Mouse (Mus musculus) adrenal gland, adult 8-10 months (tissue): ENCODE measurements around the gene Itga11. TPM values are rescaled to one million over a fixed set of nuclear protein-coding genes. Genes with fewer than 3 reads are reported as not detected.
"Not testable (repeated sequence)": the region's sequence is repeated elsewhere in the genome, so short reads cannot be mapped to it uniquely, and the experiment has no call there.

Experiments used
- DNase-seq: peaks from one replicate; pipeline ENCODE4 v3.0.0; 2022
- total RNA-seq, 4 experiments: library from RNA; stranded (reverse); gene quantifications; 2 replicates each; pipeline ENCODE4 v1.2.4; 2022

Itga11 gene
- 1 to 10 TPM; 2.1 to 3.3 (median 2.3) TPM for total RNA-seq

- no peak for DNase-seq
These were observed at the start of gene Itga11 for GRCm38 (mm10) chr9:62677641-62678549. Gene Itga11 (plus strand): TSS chr9:62677826.

GRCm38 (mm10) chr9:62630631-62631240 lies 46.9 kb upstream of the Itga11 start:
- no peak for DNase-seq

DNA sequence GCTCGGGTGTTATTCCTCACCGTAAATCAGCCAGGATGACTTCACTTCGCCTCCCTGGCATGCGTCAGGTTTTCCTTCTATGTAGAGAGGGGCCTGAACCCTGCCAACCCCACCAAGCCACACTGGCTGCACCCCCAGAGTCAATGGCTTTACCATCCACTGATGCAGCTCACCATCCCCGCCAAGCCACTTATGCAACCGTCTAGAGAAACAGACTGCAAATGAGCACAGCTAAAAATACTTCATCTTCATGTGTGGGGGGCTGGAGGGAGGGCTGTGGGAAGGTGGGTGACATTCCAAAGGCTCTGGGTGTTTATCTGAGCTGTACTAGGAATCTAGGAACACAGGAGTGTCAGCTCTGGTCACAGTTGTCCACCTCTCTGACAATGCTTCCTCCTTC lies 45.2 kb upstream of the Itga11 start:
- DNase-seq: no peak

DNA sequence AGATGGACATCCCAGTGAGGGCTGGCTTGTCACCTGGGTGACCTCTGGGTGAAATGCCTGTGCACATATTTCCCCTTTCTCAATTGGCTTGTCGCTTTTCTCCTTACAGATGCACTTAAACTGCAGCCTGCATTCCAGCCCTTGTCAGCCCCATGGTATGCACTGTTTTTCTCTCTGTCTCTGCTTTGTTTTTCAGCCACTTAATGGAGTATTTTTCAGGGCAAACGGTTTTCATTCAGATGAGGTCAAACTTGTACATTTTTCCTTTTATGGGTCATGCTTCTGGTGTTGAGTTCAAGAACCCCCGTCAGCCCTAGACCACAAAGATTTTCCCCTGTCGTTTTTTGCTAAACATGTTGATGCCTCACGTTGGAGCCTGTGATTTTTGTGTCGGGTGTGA lies 39.6 kb upstream of the Itga11 start:
- DNase-seq: no peak

DNA sequence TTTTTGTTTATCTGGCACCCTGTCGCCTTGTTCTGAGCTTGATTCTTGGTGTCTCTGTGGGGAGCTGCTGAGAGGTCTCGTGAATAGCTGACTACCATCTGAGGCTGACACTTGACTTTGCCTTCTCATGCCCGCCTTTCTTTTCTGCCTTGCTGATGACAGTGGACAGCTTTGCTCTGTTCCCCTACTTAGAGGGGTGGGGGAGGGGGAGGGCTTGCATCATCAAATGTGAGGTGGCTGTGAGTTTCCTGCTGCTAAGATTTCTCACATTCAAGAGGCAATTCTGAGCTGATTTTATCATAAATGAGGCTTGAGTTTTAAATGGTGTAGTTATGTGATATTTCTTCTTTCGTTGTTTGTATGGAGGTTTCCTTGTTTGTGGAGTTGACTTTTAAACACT lies 37.9 kb upstream of the Itga11 start:
- no peak for DNase-seq

- DNase-seq: no peak
These were observed 37.4 kb upstream of the Itga11 start for GRCm38 (mm10) chr9:62640188-62640587.

DNA sequence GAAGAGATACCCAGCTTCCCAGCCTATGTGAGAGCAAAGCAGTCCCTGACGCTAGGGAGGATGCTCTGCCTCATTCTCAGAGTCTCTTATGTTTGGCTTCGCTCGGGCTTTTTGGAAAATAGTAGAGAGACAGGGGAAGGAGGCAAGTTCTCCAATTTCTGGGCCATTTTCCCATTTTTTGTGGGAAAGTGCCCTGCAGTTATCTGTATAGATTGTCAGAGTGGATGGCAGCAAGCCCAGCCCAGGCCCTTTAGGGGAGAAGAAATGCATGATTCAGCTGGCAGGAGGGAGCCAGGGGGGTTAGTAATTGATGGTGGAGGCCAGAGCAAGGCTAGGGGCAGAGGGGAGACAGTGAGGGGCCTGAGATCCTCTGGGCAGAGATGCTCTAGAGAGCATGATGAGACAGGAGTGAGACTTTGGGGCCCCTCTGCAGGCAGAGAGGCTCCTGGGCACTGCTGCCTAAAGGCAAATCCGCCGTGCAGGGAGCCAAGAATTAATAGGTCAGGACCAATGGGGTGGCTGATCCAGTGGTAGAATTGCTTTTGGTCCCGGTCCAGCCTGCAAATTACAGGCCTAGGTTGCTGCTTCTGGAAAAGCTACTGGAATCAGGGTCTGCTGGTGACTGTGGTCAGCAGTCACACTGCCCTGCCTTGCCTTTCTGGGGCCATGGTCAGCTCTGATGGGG lies 31.8 kb upstream of the Itga11 start:
- no peak for DNase-seq

DNA sequence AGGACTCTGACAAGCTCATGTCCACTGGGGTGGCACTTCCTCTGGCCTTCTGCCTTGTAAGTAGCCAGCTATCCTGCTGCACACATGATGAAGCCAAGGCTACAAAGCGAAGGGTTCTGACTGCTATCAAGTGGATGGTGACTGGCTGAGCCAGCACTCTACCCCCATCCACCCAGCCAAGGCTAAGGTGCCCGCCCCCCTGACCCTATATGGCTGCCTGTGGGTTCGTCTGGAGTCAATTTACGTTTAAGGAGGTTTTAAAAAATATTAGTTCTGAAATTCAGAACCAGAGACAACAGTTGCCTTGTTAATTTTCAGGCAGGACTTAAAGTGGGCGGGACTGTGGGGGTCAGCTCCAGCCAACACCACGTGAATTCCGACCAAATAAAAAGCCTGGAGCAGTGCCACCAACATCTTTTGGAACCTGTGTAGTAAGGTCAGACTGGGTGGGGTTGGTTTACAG lies 30.9 kb upstream of the Itga11 start:
- DNase-seq: no peak

GRCm38 (mm10) chr9:62649444-62649843 lies 28.2 kb upstream of the Itga11 start:
- no peak for DNase-seq

GRCm38 (mm10) chr9:62650764-62651163 lies 26.9 kb upstream of the Itga11 start:
- no peak for DNase-seq

GRCm38 (mm10) chr9:62654336-62654735 lies 23.3 kb upstream of the Itga11 start:
- no peak for DNase-seq

GRCm38 (mm10) chr9:62658016-62658415 lies 19.6 kb upstream of the Itga11 start:
- DNase-seq: no peak

GRCm38 (mm10) chr9:62659026-62659425 lies 18.6 kb upstream of the Itga11 start:
- DNase-seq: no peak

DNA sequence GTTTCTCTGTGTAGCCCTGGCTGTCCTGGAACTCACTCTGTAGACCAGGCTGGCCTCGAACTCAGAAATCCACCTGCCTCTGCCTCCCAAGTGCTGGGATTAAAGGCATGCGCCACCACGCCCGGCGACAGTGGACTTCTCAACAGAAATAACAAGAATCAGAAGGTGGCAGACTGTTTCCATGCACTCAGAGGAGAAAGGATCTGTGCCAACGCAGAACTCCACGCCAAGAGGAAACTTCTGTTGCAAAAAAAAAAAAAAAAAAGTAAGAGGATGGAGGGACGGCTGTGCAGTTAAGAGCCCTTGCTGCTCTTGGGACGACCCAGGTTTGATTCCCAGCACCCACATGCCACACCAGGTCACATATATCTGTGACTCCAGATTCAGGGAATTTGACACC lies 16.7 kb upstream of the Itga11 start:
- DNase-seq: not testable (repeated sequence)

GRCm38 (mm10) chr9:62663443-62663842 lies 14.2 kb upstream of the Itga11 start:
- no peak for DNase-seq

DNA sequence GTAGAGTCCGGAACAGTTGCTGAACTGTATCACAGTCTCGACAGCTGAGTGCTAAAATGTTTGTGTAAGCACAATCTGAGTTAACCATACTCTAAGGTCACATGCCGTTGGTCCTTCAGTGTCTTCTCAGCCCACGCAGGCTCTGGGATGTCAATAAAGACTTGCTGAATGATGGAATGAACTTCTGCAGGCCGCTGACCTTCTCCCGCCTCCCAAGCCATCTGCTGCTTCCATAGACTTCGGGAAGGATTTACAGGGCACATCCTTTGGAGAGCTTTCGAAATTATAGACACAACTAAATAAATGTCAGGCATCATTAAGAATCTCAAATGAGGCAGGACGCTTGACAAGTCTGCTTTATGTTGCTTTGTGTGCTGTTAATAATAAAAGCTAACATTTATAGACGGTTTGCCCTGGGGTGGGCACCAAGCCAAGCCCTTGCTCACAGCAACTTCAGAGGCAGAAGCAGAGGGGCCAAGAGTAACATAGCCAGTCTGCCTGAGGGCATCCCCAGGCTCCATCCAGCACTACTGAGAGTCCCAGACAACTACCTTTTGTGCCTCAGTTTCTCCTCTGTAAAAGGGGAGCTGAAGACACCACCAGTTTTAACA lies 13.4 kb upstream of the Itga11 start:
- no peak for DNase-seq

- no peak for DNase-seq
These were observed 11.7 kb upstream of the Itga11 start for GRCm38 (mm10) chr9:62665892-62666291.

GRCm38 (mm10) chr9:62668503-62668902 lies 9.1 kb upstream of the Itga11 start:
- DNase-seq: no peak

DNA sequence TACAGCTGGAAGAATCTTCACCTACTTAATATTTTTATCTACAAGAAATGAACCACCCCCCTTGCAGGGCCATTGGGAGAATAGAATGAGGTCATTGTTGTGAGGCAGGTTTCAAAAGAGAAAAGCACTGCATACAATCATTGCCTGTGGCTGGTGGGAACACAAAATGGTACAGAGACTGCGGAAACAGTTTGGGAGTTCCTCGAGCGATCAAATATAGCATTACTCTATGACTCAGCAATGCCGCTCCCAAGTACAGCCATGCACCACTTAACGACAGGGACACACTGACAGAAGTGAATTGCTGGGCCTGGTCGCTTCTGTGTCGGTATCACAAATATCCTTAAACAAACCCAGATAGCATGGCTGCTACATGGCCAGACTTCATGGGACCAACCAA lies 4.4 kb upstream of the Itga11 start:
- DNase-seq: no peak

- DNase-seq: no peak
These were observed 2.5 kb upstream of the Itga11 start for GRCm38 (mm10) chr9:62675172-62675571.

DNA sequence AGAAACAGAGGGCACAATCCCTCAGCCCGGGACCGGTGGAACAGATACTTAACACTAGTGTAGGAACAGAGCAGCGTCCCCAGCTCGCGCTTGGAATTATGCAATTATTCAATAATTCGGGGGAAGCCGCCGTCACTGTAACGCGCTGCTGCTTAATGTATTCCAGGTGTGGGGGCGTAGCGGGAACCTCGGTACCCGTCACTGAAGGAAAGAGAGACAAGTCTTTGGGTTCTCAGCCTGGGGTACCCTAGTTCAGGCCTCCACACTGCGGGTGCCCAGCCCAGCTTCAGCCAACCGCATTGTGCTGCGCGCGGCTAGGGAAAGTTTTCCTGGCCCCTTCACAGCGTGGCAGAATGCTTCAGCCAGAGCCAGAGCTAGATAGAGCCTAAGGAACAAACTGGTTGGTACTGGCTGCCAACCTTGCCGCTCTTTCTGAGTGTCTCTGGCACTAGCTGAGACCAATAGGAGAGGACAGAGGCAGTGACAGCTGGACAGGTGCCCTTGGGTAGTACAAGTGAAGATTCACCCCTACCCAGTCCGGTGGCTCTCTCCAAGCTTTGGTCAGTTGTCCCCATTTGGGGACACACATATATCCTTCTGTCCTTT lies 1.0 kb downstream of the Itga11 start:
- no peak for DNase-seq

DNA sequence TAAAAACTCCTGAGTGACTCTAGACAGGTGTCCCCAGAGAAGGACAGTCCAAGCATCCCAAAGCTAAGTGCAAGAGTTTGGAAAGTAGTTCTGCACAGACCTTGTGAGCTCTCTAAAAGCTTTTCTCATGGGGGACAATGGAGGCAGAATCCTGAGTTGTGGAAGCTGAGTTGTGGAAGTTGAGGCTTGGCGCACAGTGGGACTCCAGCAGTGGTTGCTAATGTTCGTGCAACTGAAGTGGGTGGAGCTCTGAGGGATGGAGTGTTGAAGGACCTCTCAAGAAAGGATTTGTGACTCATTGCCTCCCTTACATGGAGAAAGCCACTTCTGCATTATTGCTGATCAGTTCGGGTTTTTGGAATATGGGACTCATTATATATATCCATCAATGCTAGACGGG lies 1.8 kb downstream of the Itga11 start:
- DNase-seq: no peak
